Mouse (Mus musculus): ENCODE data around the gene Filip1. TPM values are rescaled to one million over a fixed set of nuclear protein-coding genes. Genes with fewer than 3 reads are reported as not detected.

Filip1 gene
- polyA plus RNA-seq, 1 experiment = 1.1 TPM

- no peaks in the 10 kb centered on the region for H3K4me1 ChIP-seq (ENCODE audit: control insufficient read depth, insufficient read depth, insufficient read length)
- TF ChIP-seq POLR2A (IDR thresholded peaks at IDR 0.05; ENCODE audit: low read depth, low read length) (no peak), CTCF (IDR thresholded peaks at IDR 0.05; ENCODE audit: extremely low read depth, insufficient read depth, insufficient read length, insufficient replicate concordance) (no peak)
- no peaks in the 10 kb centered on the region for H3K27me3 ChIP-seq (ENCODE audit: control insufficient read depth, insufficient read depth, low read length)
- H3K4me3 ChIP-seq (ENCODE audit: extremely low read depth, insufficient read depth, insufficient read length) = no peak overlapping the region
- H3K27ac ChIP-seq (ENCODE audit: insufficient read depth, low read length) = no peak overlapping the region
- 64% methylated on average over 6 of the region's 6 CpGs for WGBS
- H3K36me3 ChIP-seq (ENCODE audit: control insufficient read depth, insufficient read depth, low read length) = no peaks in the 10 kb centered on the region
- no peak for DNase-seq (ENCODE audit: low read depth in 1 of 2, low spot score in 2 of 2)
These were observed 67.8 kb downstream of the Filip1 start for GRCm38 (mm10) chr9:79944872-79945271.

GRCm38 (mm10) chr9:79943986-79944385 lies 68.7 kb downstream of the Filip1 start:
- no peaks in the 10 kb centered on the region for H3K4me1 ChIP-seq (ENCODE audit: control insufficient read depth, insufficient read depth, insufficient read length)
- H3K27ac ChIP-seq (ENCODE audit: insufficient read depth, low read length) = no peak overlapping the region
- WGBS = 92% methylated on average over 10 of the region's 10 CpGs
- H3K4me3 ChIP-seq (ENCODE audit: extremely low read depth, insufficient read depth, insufficient read length) = no peak overlapping the region
- DNase-seq (ENCODE audit: low read depth in 1 of 2, low spot score in 2 of 2) = no peak
- no peaks in the 10 kb centered on the region for H3K27me3 ChIP-seq (ENCODE audit: control insufficient read depth, insufficient read depth, low read length)
- TF ChIP-seq CTCF (IDR thresholded peaks at IDR 0.05; ENCODE audit: extremely low read depth, insufficient read depth, insufficient read length, insufficient replicate concordance) (no peak), POLR2A (IDR thresholded peaks at IDR 0.05; ENCODE audit: low read depth, low read length) (no peak)
- H3K36me3 ChIP-seq (ENCODE audit: control insufficient read depth, insufficient read depth, low read length) = no peaks in the 10 kb centered on the region

- TF ChIP-seq POLR2A (IDR thresholded peaks at IDR 0.05; ENCODE audit: low read depth, low read length) = no peak
- no peak for TF ChIP-seq CTCF (IDR thresholded peaks at IDR 0.05; ENCODE audit: extremely low read depth, insufficient read depth, insufficient read length, insufficient replicate concordance)
- H3K27ac ChIP-seq (ENCODE audit: insufficient read depth, low read length) = no peak overlapping the region
These were observed 74.0 kb downstream of the Filip1 start for GRCm38 (mm10) chr9:79938416-79939206.

GRCm38 (mm10) chr9:79937570-79937969 lies 75.1 kb downstream of the Filip1 start:
- TF ChIP-seq POLR2A (IDR thresholded peaks at IDR 0.05; ENCODE audit: low read depth, low read length) (no peak), CTCF (IDR thresholded peaks at IDR 0.05; ENCODE audit: extremely low read depth, insufficient read depth, insufficient read length, insufficient replicate concordance) (no peak)
- H3K4me1 ChIP-seq (ENCODE audit: control insufficient read depth, insufficient read depth, insufficient read length) = no peaks in the 10 kb centered on the region
- no peaks in the 10 kb centered on the region for H3K27me3 ChIP-seq (ENCODE audit: control insufficient read depth, insufficient read depth, low read length)
- WGBS = 90% methylated on average over 6 of the region's 6 CpGs
- H3K4me3 ChIP-seq (ENCODE audit: extremely low read depth, insufficient read depth, insufficient read length) = no peak overlapping the region
- no peak for DNase-seq (ENCODE audit: low read depth in 1 of 2, low spot score in 2 of 2)
- H3K27ac ChIP-seq (ENCODE audit: insufficient read depth, low read length) = no peak overlapping the region
- no peaks in the 10 kb centered on the region for H3K36me3 ChIP-seq (ENCODE audit: control insufficient read depth, insufficient read depth, low read length)

More at GRCm38 (mm10) chr9:79938416-79939206, 74.0 kb downstream of the Filip1 start:
- H3K4me3 ChIP-seq (ENCODE audit: extremely low read depth, insufficient read depth, insufficient read length) = no peak overlapping the region
- H3K36me3 ChIP-seq (ENCODE audit: control insufficient read depth, insufficient read depth, low read length) = no peaks in the 10 kb centered on the region
- H3K27me3 ChIP-seq (ENCODE audit: control insufficient read depth, insufficient read depth, low read length) = no peaks in the 10 kb centered on the region
- 82% methylated on average over 11 of the region's 11 CpGs for WGBS
- DNase-seq (ENCODE audit: low read depth in 1 of 2, low spot score in 2 of 2) = no peak
- H3K4me1 ChIP-seq (ENCODE audit: control insufficient read depth, insufficient read depth, insufficient read length) = no peaks in the 10 kb centered on the region

- no peak overlapping the region for H3K27ac ChIP-seq (ENCODE audit: insufficient read depth, low read length)
- H3K27me3 ChIP-seq (ENCODE audit: control insufficient read depth, insufficient read depth, low read length) = no peaks in the 10 kb centered on the region
- H3K4me3 ChIP-seq (ENCODE audit: extremely low read depth, insufficient read depth, insufficient read length) = no peak overlapping the region
- DNase-seq (ENCODE audit: low read depth in 1 of 2, low spot score in 2 of 2) = no peak
- TF ChIP-seq CTCF (IDR thresholded peaks at IDR 0.05; ENCODE audit: extremely low read depth, insufficient read depth, insufficient read length, insufficient replicate concordance) (no peak), POLR2A (IDR thresholded peaks at IDR 0.05; ENCODE audit: low read depth, low read length) (no peak)
- no peaks in the 10 kb centered on the region for H3K4me1 ChIP-seq (ENCODE audit: control insufficient read depth, insufficient read depth, insufficient read length)
- 71% methylated on average over 5 of the region's 5 CpGs for whole genome bisulfite sequencing
- H3K36me3 ChIP-seq (ENCODE audit: control insufficient read depth, insufficient read depth, low read length) = no peaks in the 10 kb centered on the region
These were observed 80.1 kb downstream of the Filip1 start for GRCm38 (mm10) chr9:79932578-79932977.

GRCm38 (mm10) chr9:79928092-79928491 lies 84.6 kb downstream of the Filip1 start:
- no peak for DNase-seq (ENCODE audit: low read depth in 1 of 2, low spot score in 2 of 2)
- Histone ChIP-seq H3K36me3 (ENCODE audit: control insufficient read depth, insufficient read depth, low read length) (no peaks in the 10 kb centered on the region), H3K4me1 (ENCODE audit: control insufficient read depth, insufficient read depth, insufficient read length) (no peaks in the 10 kb centered on the region), H3K4me3 (ENCODE audit: extremely low read depth, insufficient read depth, insufficient read length) (no peak overlapping the region), H3K27ac (ENCODE audit: insufficient read depth, low read length) (no peak overlapping the region), H3K27me3 (ENCODE audit: control insufficient read depth, insufficient read depth, low read length) (no peaks in the 10 kb centered on the region)
- WGBS = 89% methylated on average over 3 of the region's 3 CpGs
- no peak for TF ChIP-seq CTCF (IDR thresholded peaks at IDR 0.05; ENCODE audit: extremely low read depth, insufficient read depth, insufficient read length, insufficient replicate concordance)
- no peak for TF ChIP-seq POLR2A (IDR thresholded peaks at IDR 0.05; ENCODE audit: low read depth, low read length)

Data from spleen, adult 2 months (tissue).